Mouse (Mus musculus) midbrain, embryonic 15.5 days (tissue): ENCODE results near the gene Fndc8. TPM values are rescaled to one million over a fixed set of nuclear protein-coding genes. Genes with fewer than 3 reads are reported as not detected.

Experiments used
- ATAC-seq: fragments of 200-750 bp; cut with Nextera tagmentation; replicated peaks from 2 replicates; pipeline ENCODE4 v1.8.0; 2017; ENCODE audit warnings: moderate TSS enrichment
- H3K27ac ChIP-seq: fragments of 300-500 bp; sonication (generic); 2 replicates; pipeline ENCODE4 v1.5.1; 2015; ENCODE audit warnings: mild to moderate bottlenecking, inconsistent platforms
- H3K27me3 ChIP-seq: fragments of 300-500 bp; sonication (generic); replicated peaks from 2 replicates; pipeline ENCODE4 v1.6.1; 2015; ENCODE audit warnings: inconsistent platforms
- H3K36me3 ChIP-seq: fragments of 300-500 bp; sonication (generic); replicated peaks from 2 replicates; pipeline ENCODE4 v1.6.1; 2015; ENCODE audit warnings: inconsistent platforms
- H3K4me1 ChIP-seq: fragments of 300-500 bp; sonication (generic); 2 replicates; pipeline ENCODE4 v1.6.1; 2015; ENCODE audit warnings: inconsistent platforms
- H3K4me2 ChIP-seq: fragments of 300-500 bp; sonication (generic); 2 replicates; pipeline ENCODE4 v1.6.1; 2015; ENCODE audit warnings: inconsistent platforms, mild to moderate bottlenecking, moderate library complexity
- H3K4me3 ChIP-seq: fragments of 300-500 bp; sonication (generic); 2 replicates; pipeline ENCODE4 v1.5.1; 2015; ENCODE audit warnings: mild to moderate bottlenecking, inconsistent platforms
- H3K9ac ChIP-seq: fragments of 300-500 bp; sonication (generic); 2 replicates; pipeline ENCODE4 v1.6.1; 2015; ENCODE audit warnings: mild to moderate bottlenecking, inconsistent platforms
- H3K9me3 ChIP-seq: fragments of 300-500 bp; sonication (generic); 2 replicates; pipeline ENCODE4 v1.6.1; 2016; ENCODE audit warnings: inconsistent platforms
- WGBS: fragments of 180-500 bp; shearing (Covaris S2); methylation state at CpG from one replicate; pipeline ENCODE4 v1.1.7; 2015; ENCODE audit warnings: mixed read lengths; 5-methylcytosine and 5-hydroxymethylcytosine counted together
- polyA plus RNA-seq: library from polyadenylated mRNA; unstranded; fragments of >200 nt; fragmentation: Nextera tagmentation; extraction: Ambion mirVana; gene quantifications from 2 replicates; pipeline ENCODE4 v1.2.1, GENCODE M21; 2015

Fndc8 gene
- polyA plus RNA-seq, 1 experiment from 2014 or later: 1.2 TPM

- 5% methylated on average over 36 of the region's 36 CpGs for WGBS
- no peaks in the 10 kb centered on the region for H3K36me3 ChIP-seq
- peak; percentile 38 for ATAC-seq
- peak overlapping the region; percentile 77 for H3K9ac ChIP-seq
- no peaks in the 10 kb centered on the region for H3K9me3 ChIP-seq
- peaks cover 8% of the 10 kb centered on the region; the same call in 1 of the 2 replicates for H3K4me1 ChIP-seq
- H3K4me3 ChIP-seq: peak overlapping the region; percentile 86
- 0 out of 2 replicates have a peak overlapping the region, but pooled peaks have one; percentile 29 for H3K27ac ChIP-seq
- H3K27me3 ChIP-seq: no peaks in the 10 kb centered on the region
- peak overlapping the region; percentile 89 for H3K4me2 ChIP-seq
Observed at GRCm38 (mm10) chr11:82870173-82871030, 21.5 kb upstream of the Fndc8 start.

- Histone ChIP-seq H3K36me3 (no peaks in the 10 kb centered on the region), H3K9ac (peak within 1 kb of the TSS; percentile 77), H3K9me3 (no peaks in the 10 kb centered on the region), H3K4me1 (peaks cover 8% of the 10 kb centered on the region; the same call in 1 of the 2 replicates), H3K4me2 (peak within 1 kb of the TSS; percentile 89), H3K27ac (0 out of 2 replicates have a peak within 1 kb of the TSS, but pooled peaks have one; percentile 29), H3K27me3 (no peaks in the 10 kb centered on the region), H3K4me3 (peak within 1 kb of the TSS; percentile 86)
- WGBS: under 1% methylated on average over 40 of the region's 43 CpGs
- ATAC-seq: peak; percentile 97
Observed at GRCm38 (mm10) chr11:82871031-82871446, 20.9 kb upstream of the Fndc8 start, which contains the start of gene Rffl. Rffl (minus strand) TSS chr11:82871210.

- Histone ChIP-seq H3K4me3 (no peak overlapping the region), H3K4me2 (no peak overlapping the region), H3K9ac (no peak overlapping the region), H3K27ac (no peak overlapping the region), H3K4me1 (peaks cover 8% of the 10 kb centered on the region; the same call in 1 of the 2 replicates), H3K27me3 (no peaks in the 10 kb centered on the region), H3K9me3 (no peaks in the 10 kb centered on the region), H3K36me3 (no peaks in the 10 kb centered on the region; the same call in 1 of the 2 replicates)
- 80% methylated on average over 4 of the region's 5 CpGs for WGBS
- ATAC-seq: no peak
Observed at GRCm38 (mm10) chr11:82874924-82875323, 17.0 kb upstream of the Fndc8 start.

- Histone ChIP-seq H3K9ac (no peak overlapping the region), H3K27me3 (no peaks in the 10 kb centered on the region), H3K9me3 (no peaks in the 10 kb centered on the region), H3K36me3 (no peaks in the 10 kb centered on the region; the same call in 1 of the 2 replicates), H3K4me1 (peaks cover 3% of the 10 kb centered on the region; the same call in 1 of the 2 replicates), H3K27ac (no peak overlapping the region), H3K4me3 (no peak overlapping the region), H3K4me2 (no peak overlapping the region)
- ATAC-seq: no peak
- 91% methylated on average over 5 of the region's 5 CpGs for WGBS
Observed at GRCm38 (mm10) chr11:82875631-82876030, 16.3 kb upstream of the Fndc8 start.

- H3K36me3 ChIP-seq: no peaks in the 10 kb centered on the region; the same call in 1 of the 2 replicates
- no peak for ATAC-seq
- H3K9ac ChIP-seq: no peak overlapping the region
- no peak overlapping the region for H3K4me2 ChIP-seq
- WGBS: 85% methylated on average over 7 of the region's 7 CpGs
- no peak overlapping the region for H3K4me3 ChIP-seq
- no peaks in the 10 kb centered on the region for H3K27me3 ChIP-seq
- H3K4me1 ChIP-seq: no peaks in the 10 kb centered on the region
- H3K27ac ChIP-seq: no peak overlapping the region
- H3K9me3 ChIP-seq: no peaks in the 10 kb centered on the region
Observed at GRCm38 (mm10) chr11:82877726-82878344, 14.1 kb upstream of the Fndc8 start.

GRCm38 (mm10) chr11:82883180-82883579, 8.7 kb upstream of the Fndc8 start:
- ATAC-seq: no peak
- Histone ChIP-seq H3K4me3 (no peak overlapping the region), H3K36me3 (no peaks in the 10 kb centered on the region; the same call in 1 of the 2 replicates), H3K9me3 (no peaks in the 10 kb centered on the region), H3K9ac (no peak overlapping the region), H3K4me1 (peaks cover under 1% of the 10 kb centered on the region; the same call in 1 of the 2 replicates), H3K27me3 (no peaks in the 10 kb centered on the region), H3K27ac (no peak overlapping the region), H3K4me2 (no peak overlapping the region)
- 75% methylated on average over 8 of the region's 8 CpGs for WGBS

GRCm38 (mm10) chr11:82886559-82886958, 5.4 kb upstream of the Fndc8 start:
- Histone ChIP-seq H3K4me2 (no peak overlapping the region), H3K9ac (no peak overlapping the region), H3K27me3 (peaks cover 3% of the 10 kb centered on the region), H3K36me3 (no peaks in the 10 kb centered on the region), H3K4me3 (no peak overlapping the region), H3K27ac (no peak overlapping the region), H3K4me1 (peaks cover 22% of the 10 kb centered on the region), H3K9me3 (no peaks in the 10 kb centered on the region)
- 90% methylated on average over 3 of the region's 3 CpGs for WGBS
- no peak for ATAC-seq

- no peak overlapping the region for H3K27ac ChIP-seq
- H3K4me2 ChIP-seq: peak overlapping the region; percentile 80; the same call in 1 of the 2 replicates
- H3K4me3 ChIP-seq: no peak overlapping the region
- no peak overlapping the region for H3K9ac ChIP-seq
- peaks cover 10% of the 10 kb centered on the region for H3K27me3 ChIP-seq
- no peaks in the 10 kb centered on the region for H3K36me3 ChIP-seq
- peaks cover 22% of the 10 kb centered on the region for H3K4me1 ChIP-seq
- H3K9me3 ChIP-seq: no peaks in the 10 kb centered on the region
- ATAC-seq: no peak
- 62% methylated on average over 10 of the region's 10 CpGs for WGBS
Observed at GRCm38 (mm10) chr11:82888491-82888946, 3.4 kb upstream of the Fndc8 start.

- Histone ChIP-seq H3K27ac (peak overlapping the region; percentile 73), H3K9ac (peak overlapping the region; percentile 66), H3K4me3 (peak overlapping the region; percentile 69), H3K27me3 (peaks cover 10% of the 10 kb centered on the region), H3K9me3 (no peaks in the 10 kb centered on the region), H3K4me1 (peaks cover 22% of the 10 kb centered on the region), H3K36me3 (no peaks in the 10 kb centered on the region), H3K4me2 (peak overlapping the region; percentile 80)
- WGBS: 6% methylated on average over 31 of the region's 31 CpGs
- peak; percentile 76 for ATAC-seq
Observed at GRCm38 (mm10) chr11:82889524-82890341, 2.2 kb upstream of the Fndc8 start.

GRCm38 (mm10) chr11:82890342-82890762, 1.6 kb upstream of the Fndc8 start, which contains the start of gene Rad51d:
Rad51d (minus strand) TSS chr11:82890614.
- peak within 1 kb of the TSS; percentile 73 for H3K27ac ChIP-seq
- H3K4me3 ChIP-seq: peak within 1 kb of the TSS; percentile 69
- H3K4me2 ChIP-seq: peak within 1 kb of the TSS; percentile 80
- under 1% methylated on average over 23 of the region's 26 CpGs for WGBS
- ATAC-seq: peak; percentile 92
- H3K36me3 ChIP-seq: no peaks in the 10 kb centered on the region
- H3K9me3 ChIP-seq: no peaks in the 10 kb centered on the region
- H3K9ac ChIP-seq: peak within 1 kb of the TSS; percentile 66
- H3K4me1 ChIP-seq: peaks cover 22% of the 10 kb centered on the region
- H3K27me3 ChIP-seq: peaks cover 10% of the 10 kb centered on the region

GRCm38 (mm10) chr11:82897478-82897877, 5.6 kb downstream of the Fndc8 start:
- Histone ChIP-seq H3K4me2 (no peak overlapping the region), H3K9me3 (no peaks in the 10 kb centered on the region), H3K27me3 (no peaks in the 10 kb centered on the region), H3K4me1 (no peaks in the 10 kb centered on the region), H3K27ac (no peak overlapping the region), H3K36me3 (peaks cover 27% of the 10 kb centered on the region), H3K4me3 (no peak overlapping the region), H3K9ac (no peak overlapping the region)
- ATAC-seq: no peak
- WGBS: 83% methylated on average over 10 of the region's 10 CpGs
